Mouse (Mus musculus): Measurements from ENCODE around the gene Depdc5.

Gene Depdc5

GRCm38 (mm10) chr5:32998783-32999182 is 135.3 kb downstream of the Depdc5 start:
- in situ Hi-C loops (cut with MboI, MseI): no loop called here

GRCm38 (mm10) chr5:33001111-33001510 is 137.6 kb downstream of the Depdc5 start:
- in situ Hi-C loops (cut with MboI, MseI): no loop called here

- in situ Hi-C loops (cut with MboI, MseI): no loop called here
These were observed 139.3 kb downstream of the Depdc5 start for GRCm38 (mm10) chr5:33002781-33003180.

DNA sequence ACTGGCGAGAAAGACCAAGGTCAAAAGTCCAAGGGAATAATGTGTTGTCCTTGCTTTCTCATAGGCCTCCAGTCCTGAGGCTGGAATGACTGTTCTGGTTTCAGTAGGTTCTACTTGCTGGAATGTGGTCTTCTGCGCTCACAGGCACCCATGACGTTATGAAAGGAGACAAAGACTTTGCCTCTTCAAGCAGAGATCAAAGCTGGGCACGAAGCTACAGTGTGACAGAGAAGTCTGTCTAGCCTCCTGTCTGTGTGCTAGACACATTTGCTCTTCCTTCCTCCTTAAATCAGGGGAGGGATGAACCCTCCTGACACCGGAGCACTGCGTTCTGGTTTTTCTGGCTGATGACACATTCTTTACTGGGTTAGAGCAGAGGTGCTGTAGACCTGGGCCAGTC is 140.0 kb downstream of the Depdc5 start:
- in situ Hi-C loops (cut with MboI, MseI): no loop called here

- in situ Hi-C loops (cut with MboI, MseI): no loop called here
These were observed 140.6 kb downstream of the Depdc5 start for GRCm38 (mm10) chr5:33004110-33004509.

DNA sequence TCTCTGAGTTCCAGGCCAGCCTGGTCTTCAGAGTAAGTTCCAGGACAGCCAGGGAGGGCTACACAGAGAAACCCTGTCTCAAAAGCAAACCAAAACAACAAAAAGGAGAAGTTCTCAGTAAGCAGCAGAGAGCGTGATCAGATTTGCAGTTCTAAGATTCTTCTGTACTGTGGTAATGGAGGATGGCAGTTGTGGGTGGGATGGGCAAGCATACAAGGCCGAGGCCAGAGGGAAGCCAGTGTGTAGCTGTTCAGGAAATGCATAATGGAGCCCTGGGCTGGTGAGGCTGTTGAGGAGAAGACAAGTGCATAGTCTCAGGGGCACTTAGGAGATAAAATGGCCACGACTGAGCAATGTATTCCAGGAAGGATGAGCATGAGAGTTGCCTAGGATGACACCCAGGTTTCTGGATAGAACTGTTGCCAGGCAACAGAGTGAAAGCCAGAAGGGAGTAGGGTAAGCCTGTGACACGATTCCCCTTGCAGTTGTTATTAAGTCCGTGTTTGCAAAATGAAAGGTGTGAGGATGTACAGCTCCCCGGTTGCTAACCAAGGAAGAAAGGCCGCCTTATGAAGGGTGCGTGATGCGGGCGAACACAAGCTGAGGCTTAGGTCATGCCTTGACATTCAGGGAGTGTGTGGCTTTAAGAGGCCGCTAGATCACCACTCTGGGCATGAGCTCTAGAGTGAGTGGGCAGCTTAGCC is 142.1 kb downstream of the Depdc5 start:
- in situ Hi-C loops (cut with MboI, MseI): no loop called here

- in situ Hi-C loops (cut with MboI, MseI): no loop called here
These were observed 143.2 kb downstream of the Depdc5 start for GRCm38 (mm10) chr5:33006670-33007069.

DNA sequence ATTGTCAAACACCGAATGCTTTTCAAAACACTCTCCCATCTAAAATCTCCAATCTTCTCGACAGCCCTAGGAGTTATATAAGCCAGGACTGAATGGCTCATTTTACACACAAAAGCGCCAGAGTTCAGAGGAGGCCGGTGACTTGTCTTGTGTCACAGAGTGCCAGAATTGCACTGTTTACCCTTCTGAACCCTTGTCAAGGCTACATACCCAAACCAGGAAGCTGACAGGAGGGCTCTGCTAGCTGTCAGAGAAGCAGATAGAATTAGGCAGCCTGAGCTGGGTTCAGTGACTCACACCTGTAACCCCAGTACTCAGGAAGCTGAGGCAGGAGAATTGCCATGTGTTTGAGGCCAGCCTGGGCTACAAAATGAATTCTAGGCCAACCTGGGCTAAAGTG is 143.9 kb downstream of the Depdc5 start:
- in situ Hi-C loops (cut with MboI, MseI): no loop called here

GRCm38 (mm10) chr5:33009301-33009700 is 145.8 kb downstream of the Depdc5 start:
- in situ Hi-C loops (cut with MboI, MseI): no loop called here

- in situ Hi-C loops (cut with MboI, MseI): no loop called here
These were observed 146.6 kb downstream of the Depdc5 start for GRCm38 (mm10) chr5:33009818-33010812.

- in situ Hi-C loops (cut with MboI, MseI): no loop called here
These were observed 147.9 kb downstream of the Depdc5 start for GRCm38 (mm10) chr5:33011132-33012106.

DNA sequence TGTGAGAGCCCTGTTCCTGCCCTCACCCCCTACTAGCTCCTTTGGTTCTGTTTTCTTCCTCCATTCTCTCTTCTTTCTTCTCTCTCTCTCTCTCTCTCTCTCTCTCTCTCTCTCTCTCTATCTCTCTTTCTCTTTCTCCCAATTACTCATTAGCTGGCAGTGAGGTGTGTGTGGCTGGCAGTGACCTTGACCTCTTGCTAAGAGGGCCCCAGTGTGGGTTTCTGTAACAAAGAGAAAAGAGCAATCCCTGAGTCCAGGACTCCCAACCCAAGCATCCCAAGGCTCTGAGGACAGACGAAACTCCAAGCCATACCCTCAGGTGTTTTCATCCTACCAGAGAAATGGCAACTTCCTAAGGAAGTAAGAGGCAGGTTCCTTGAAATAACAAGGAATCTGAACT is 150.6 kb downstream of the Depdc5 start:
- in situ Hi-C loops (cut with MboI, MseI): no loop called here

DNA sequence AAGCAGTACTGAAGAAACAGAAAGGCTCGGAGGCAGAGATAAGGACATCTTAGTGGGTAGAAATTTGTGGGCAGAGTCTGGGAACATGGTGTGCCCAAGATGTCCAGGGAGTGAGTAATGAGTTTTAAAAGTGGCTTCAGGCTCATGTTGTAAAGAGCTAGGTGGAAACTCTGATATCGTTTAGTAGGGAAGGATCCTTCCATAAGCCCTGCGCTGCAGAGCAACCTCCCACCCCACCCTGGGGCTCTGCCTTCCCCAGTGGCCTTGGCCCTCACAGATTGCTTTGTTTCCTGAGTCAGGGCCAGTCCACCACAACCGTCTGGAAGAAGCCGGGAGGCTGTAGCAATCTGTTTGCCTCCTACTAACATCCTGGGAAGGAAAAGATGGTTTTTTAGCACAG is 152.1 kb downstream of the Depdc5 start:
- in situ Hi-C loops (cut with MboI, MseI): no loop called here

DNA sequence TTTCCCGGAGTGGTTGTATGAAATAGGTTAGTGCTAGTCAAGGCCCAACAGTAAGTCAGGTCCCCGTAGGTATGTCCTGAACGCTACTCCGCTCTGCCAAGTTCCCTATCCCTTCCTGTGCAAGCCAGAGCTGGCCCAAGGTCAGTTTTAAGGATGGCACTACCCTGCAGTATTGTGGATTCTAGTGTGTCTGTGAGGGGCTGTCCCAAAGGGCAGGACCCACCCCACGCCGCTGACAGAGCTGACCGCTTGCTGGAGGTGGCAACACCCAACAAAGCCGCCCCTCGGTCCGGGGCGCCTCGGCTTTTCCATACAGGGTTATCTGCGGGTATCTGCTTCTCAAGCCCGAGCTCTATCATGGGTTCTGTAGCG is 154.7 kb downstream of the Depdc5 start:
- in situ Hi-C loops (cut with MboI, MseI): no loop called here

- in situ Hi-C loops (cut with MboI, MseI): no loop called here
These were observed 155.3 kb downstream of the Depdc5 start, which contains the start of gene Ywhah for GRCm38 (mm10) chr5:33018561-33019425. TSS of gene Ywhah (plus strand) at chr5:33018816.

DNA sequence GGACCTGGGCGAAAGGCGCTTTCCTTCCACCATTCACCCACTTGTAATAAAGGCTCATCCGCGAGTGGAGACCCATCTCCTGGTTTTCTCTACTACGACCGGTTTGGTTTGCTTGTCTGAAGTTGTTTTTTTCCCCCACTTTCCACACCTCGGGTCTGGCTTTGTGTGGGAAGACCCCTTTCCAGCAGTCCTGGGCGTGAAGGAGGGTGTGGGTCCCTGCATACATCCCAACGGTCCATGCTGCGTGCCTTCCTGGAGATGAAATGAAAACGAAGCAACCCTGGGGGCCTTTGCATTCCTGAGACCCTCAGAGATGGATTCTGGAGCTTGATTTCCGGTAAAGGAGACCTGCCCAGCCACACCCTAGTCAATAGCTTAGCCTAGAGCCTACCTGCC is 155.9 kb downstream of the Depdc5 start:
- in situ Hi-C loops (cut with MboI, MseI): no loop called here

DNA sequence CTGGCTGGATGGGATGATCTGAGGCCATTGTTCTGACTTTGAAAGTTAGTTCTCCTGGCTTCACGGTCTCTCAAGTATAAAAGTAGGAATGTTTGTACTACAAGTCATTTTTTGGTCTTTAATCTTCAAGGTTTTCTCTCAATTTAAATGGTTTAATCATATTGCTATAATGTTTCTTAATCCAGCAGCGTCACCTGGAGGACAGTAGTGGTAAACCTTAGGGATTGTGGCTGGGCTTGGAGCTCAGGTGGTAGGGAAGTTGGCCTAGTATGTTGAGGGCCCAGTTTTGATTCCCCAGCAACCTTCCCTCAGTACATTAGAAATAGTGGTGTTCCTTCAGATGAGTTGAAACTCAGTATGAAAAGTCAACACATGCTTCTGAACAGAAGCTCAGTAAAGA is 158.1 kb downstream of the Depdc5 start:
- in situ Hi-C loops (cut with MboI, MseI): loop anchor here (5.0 kb wide), 1 partner anchor 256 kb away; no protein-coding TSS in a partner anchor

GRCm38 (mm10) chr5:33023337-33023736 is 159.8 kb downstream of the Depdc5 start:
- in situ Hi-C loops (cut with MboI, MseI): loop anchor here (5.0 kb wide), 1 partner anchor 254 kb away; no protein-coding TSS in a partner anchor

DNA sequence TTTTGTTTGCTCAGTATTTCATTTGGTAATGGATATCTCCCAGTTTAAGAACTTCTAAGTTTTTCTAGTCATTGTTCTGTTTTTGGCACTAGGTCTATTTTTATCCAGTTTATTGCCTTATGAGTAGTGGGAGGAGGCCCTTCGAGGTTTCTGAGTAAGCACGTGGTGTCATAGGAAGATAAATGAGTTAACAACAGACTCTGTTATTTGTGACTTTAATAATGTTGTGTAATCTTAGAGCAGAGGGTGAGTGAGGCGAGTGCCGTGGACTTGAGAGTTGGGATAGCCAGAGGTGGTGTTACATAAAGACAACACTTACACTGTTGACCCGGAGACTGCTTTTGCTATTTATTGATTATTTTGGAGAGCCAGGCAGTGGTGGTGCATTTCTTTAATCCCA is 161.0 kb downstream of the Depdc5 start:
- in situ Hi-C loops (cut with MboI, MseI): loop anchor here (5.0 kb wide), 1 partner anchor 253 kb away; no protein-coding TSS in a partner anchor

- in situ Hi-C loops (cut with MboI, MseI): no loop called here
These were observed 165.2 kb downstream of the Depdc5 start for GRCm38 (mm10) chr5:33028656-33029055.
